Mouse (Mus musculus): ENCODE results near the gene Efcab12. TPM values are rescaled to one million over a fixed set of nuclear protein-coding genes. Genes with fewer than 3 reads are reported as not detected.
"Not testable (repeated sequence)": the region's sequence is repeated elsewhere in the genome, so short reads cannot be mapped to it uniquely, and the experiment has no call there.

Gene Efcab12
- polyA plus RNA-seq, 1 experiment from 2014 or later, result 2.3 TPM

DNA sequence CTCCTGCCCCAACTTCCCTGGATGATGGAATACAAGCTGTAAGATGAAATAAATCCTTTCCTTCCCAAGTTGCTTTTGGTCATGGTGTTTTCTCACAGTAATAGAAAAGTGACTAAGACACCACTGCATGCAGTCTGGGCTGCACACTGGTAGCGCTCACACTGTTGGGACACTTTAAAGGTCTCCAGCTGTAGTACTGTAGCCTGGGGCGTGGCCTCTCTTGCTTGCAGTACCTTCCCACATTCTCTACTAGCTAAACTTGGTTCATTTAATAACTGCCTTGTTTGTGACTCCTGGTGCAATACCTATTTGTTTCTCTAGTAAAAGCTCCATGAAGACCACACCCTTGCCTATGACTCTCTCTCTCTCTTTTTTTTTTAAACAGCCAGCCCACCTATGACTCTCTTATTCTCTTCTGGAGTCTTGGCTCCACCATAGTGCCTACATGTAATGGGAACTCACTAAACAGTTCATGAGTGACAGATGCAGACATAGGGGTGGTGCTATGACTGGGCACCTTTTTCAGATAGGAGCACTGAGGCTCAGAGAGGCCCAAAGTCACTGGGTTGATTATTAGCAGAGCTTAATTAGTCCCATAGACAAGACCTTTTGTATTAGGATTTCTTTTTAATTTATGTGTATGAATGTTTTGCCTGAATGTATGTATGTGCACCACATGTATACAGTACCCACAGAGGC lies 5.9 kb downstream of the Efcab12 start:
- no peak overlapping the region for H3K4me3 ChIP-seq (replicated peaks)
- WGBS, result 92% methylated on average over 2 of the region's 2 CpGs
- no peak overlapping the region for H3K9ac ChIP-seq
- H3K36me3 ChIP-seq (replicated peaks), result no peaks in the 10 kb centered on the region
- no peak for ATAC-seq (ENCODE audit: low FRiP score)
- no peaks in the 10 kb centered on the region for H3K27me3 ChIP-seq
- H3K4me1 ChIP-seq, result no peaks in the 10 kb centered on the region
- no peak overlapping the region for H3K4me2 ChIP-seq
- H3K9me3 ChIP-seq, result no peaks in the 10 kb centered on the region
- no peak overlapping the region for H3K27ac ChIP-seq

DNA sequence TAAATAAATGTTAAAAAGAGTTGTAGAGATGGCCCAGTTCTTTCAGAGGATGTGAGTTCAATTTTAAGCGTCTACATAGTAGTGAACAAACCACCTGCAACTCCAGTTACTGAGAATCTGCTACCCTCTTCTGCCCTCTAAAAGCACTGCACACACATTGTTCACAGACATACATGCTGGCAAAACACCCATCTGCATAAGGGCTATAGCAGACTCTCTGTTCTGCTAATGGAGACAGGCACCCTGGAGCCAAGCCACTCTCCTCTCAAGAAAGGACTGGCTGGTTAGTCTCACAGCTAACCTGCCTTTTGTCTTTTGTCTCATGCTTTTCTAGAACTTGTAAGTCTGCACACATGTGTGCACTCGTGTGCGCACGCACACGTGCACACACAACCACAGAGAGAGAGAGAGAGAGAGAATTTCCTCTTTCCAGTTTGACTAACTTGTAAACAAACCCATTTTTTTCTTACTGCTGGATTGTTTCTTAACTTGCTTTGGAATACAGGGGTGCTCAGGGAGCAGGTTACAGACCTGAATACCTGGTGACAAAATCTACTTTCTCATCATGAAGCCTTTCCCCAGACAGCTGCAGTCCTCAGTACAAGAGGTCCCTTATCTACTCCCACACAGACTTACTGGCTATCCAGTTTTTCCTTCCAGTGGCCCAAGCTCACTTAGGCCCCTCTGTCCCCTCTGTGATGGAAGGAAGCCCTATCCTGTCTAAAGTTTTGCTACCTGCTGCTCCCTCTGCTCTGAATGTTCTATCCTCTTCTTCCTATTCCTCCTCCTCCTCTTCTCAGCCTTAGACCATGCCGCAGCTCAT lies 7.2 kb downstream of the Efcab12 start:
- H3K27ac ChIP-seq, result no peak overlapping the region
- H3K4me3 ChIP-seq (replicated peaks), result no peak overlapping the region
- WGBS, result 78% methylated on average over 6 of the region's 6 CpGs
- H3K4me1 ChIP-seq, result no peaks in the 10 kb centered on the region
- H3K36me3 ChIP-seq (replicated peaks), result no peaks in the 10 kb centered on the region
- H3K9ac ChIP-seq, result no peak overlapping the region
- no peak for ATAC-seq (ENCODE audit: low FRiP score)
- H3K9me3 ChIP-seq, result no peaks in the 10 kb centered on the region
- H3K27me3 ChIP-seq, result no peaks in the 10 kb centered on the region
- H3K4me2 ChIP-seq, result no peak overlapping the region

DNA sequence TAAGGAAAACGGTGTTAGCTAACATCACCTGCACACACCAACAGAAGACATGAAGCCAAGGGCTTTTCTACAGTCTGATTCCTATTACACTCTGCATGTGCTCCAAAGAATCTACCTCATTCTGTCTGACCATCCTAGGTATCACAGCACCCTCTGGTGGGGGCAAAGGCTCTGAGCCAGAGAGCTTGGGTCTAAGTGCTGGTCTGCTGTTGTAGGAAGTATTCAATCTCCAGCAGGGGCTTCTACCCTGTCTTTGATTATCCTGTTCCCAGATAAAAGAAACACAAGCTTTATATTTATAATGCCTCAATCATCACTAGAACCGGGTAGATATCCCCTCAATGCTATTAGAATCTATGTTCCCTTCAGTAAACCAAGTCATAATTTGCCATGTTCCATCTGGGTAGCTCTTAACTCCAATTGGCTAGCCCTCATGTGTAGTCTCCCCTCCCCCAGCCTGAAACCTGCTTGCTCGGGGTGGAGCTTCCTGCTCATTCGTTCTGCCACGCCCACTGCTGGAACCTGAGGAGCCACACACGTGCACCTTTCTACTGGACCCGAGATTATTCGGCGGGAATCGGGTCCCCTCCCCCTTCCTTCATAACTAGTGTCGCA lies 14.3 kb downstream of the Efcab12 start:
- H3K4me1 ChIP-seq; H3K27ac ChIP-seq; H3K27me3 ChIP-seq; H3K4me3 ChIP-seq (replicated peaks); H3K9ac ChIP-seq; H3K9me3 ChIP-seq; H3K36me3 ChIP-seq (replicated peaks): not testable (repeated sequence)
- peak; percentile 88 for ATAC-seq (ENCODE audit: low FRiP score)
- H3K4me2 ChIP-seq, result peak overlapping the region; percentile 34; the same call in 1 of the 2 replicates
- 3% methylated on average over 5 of the region's 11 CpGs for WGBS

DNA sequence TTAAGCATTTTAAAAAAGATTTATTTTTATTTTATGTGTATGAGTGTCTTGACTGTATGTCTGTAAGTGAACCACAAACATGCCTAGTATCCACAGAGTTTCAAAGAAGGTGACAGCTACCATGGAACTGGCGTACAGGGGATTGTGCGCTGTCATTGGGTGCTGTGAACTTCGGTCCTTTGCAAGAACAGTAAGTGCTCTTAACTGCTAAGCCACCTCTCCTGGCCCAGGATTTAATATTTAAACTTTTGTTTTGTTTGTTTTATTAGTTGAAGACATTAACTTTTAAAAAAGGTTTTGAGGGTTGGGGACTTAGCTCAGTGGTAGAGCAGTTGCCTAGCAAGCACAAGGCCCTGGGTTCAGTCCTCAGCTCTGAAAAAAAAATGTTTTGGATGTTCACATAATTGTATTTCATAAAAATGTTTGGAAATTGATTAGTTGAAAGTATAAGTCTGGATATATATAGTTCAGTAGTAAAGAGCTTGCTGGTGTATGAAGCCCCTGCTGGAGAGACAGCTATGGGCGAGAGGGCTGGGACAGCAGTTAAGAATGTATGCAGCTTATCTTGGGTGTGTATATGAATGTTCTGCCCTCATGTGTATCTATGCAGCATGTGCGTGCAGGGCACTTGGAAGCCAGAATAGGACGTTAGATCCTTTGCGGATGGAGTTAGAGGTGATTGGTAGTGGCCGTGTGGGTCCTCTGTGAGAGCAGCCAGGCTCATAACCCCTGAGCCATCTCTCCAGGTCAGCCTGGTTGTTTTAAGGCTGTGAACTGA lies 16.8 kb downstream of the Efcab12 start:
- no peak overlapping the region for H3K4me2 ChIP-seq
- no peaks in the 10 kb centered on the region for H3K9me3 ChIP-seq
- H3K36me3 ChIP-seq (replicated peaks), result no peaks in the 10 kb centered on the region
- no peaks in the 10 kb centered on the region for H3K4me1 ChIP-seq
- no peak overlapping the region for H3K27ac ChIP-seq
- no peak for ATAC-seq (ENCODE audit: low FRiP score)
- 88% methylated on average over 8 of the region's 8 CpGs for WGBS
- no peak overlapping the region for H3K4me3 ChIP-seq (replicated peaks)
- H3K27me3 ChIP-seq, result no peaks in the 10 kb centered on the region
- H3K9ac ChIP-seq, result no peak overlapping the region

DNA sequence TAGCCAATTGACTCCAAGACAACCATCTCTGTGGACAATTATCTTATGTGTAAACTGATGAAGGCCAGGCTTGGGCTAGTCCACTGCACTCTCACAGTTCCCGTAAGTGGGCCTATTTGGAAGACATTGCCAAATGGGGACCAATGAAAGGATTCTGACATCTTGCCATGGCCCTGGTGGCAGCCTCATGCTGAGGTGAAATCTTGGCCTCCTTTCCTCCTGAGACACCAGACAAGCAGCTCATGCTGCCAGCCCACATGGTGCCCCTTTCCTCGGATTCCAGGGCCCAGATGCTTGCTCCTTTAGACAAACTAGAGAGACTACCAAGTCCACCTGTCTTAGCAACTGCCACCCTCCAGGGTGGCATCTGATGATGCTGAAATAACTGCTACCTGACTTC lies 20.1 kb downstream of the Efcab12 start:
- WGBS, result 71% methylated on average over 2 of the region's 2 CpGs
- Histone ChIP-seq H3K4me2 (no peak overlapping the region), H3K9me3 (no peaks in the 10 kb centered on the region), H3K4me1 (no peaks in the 10 kb centered on the region), H3K27me3 (no peaks in the 10 kb centered on the region), H3K27ac (no peak overlapping the region), H3K36me3 (replicated peaks) (no peaks in the 10 kb centered on the region), H3K9ac (no peak overlapping the region), H3K4me3 (replicated peaks) (no peak overlapping the region)
- ATAC-seq (ENCODE audit: low FRiP score), result no peak

DNA sequence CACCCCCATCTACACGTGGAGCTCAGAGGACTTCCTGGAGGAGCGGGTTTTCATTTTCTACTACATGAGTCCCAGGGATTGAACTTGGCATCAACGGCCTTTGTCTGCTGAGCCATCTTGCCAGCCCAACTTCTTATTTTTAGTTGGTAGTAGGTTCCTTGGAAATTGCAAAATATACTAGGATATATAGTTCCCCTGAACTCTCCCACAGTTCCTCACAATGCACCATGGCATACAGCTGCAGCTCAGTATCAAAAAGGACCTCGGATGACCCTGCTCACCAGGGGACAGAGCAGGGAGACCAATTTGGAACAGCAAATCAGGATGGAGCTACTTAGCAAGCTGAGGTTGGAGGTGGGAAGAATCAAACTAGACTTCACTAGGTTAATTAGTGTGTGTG lies 23.2 kb downstream of the Efcab12 start:
- H3K4me1 ChIP-seq, result no peaks in the 10 kb centered on the region
- H3K36me3 ChIP-seq (replicated peaks), result no peaks in the 10 kb centered on the region
- H3K4me2 ChIP-seq, result no peak overlapping the region
- WGBS, result 76% methylated on average over 4 of the region's 4 CpGs
- no peak overlapping the region for H3K27ac ChIP-seq
- ATAC-seq (ENCODE audit: low FRiP score), result no peak
- H3K4me3 ChIP-seq (replicated peaks), result no peak overlapping the region
- no peak overlapping the region for H3K9ac ChIP-seq
- H3K27me3 ChIP-seq, result no peaks in the 10 kb centered on the region
- no peaks in the 10 kb centered on the region for H3K9me3 ChIP-seq

DNA sequence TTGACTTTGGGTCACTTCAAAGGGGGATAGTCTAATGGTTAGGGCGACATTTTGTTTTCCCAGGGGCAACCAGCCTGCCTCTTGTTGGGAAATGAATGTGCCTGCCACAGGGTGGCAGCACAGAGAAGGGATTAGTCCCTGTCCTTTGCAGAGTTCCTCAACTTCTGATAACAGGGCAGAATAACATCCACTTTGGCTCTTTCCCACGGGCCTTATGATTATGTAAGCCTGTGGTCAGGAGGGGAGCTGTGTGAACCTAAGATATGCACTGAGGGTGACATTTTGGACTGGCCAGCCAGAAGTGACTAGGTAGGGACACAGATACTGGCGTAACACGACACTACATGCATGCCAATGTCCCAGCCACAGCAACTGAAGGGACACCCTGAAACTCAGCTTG lies 24.1 kb downstream of the Efcab12 start:
- Histone ChIP-seq H3K9ac (peak overlapping the region; percentile 36; the same call in 1 of the 2 replicates), H3K27me3 (no peaks in the 10 kb centered on the region), H3K4me1 (no peaks in the 10 kb centered on the region), H3K36me3 (replicated peaks) (no peaks in the 10 kb centered on the region), H3K4me2 (no peak overlapping the region), H3K27ac (no peak overlapping the region), H3K4me3 (replicated peaks) (no peak overlapping the region), H3K9me3 (no peaks in the 10 kb centered on the region)
- WGBS, result 40% methylated on average over 4 of the region's 4 CpGs
- ATAC-seq (ENCODE audit: low FRiP score), result peak; percentile 30; the same call in 1 of the 2 replicates

DNA sequence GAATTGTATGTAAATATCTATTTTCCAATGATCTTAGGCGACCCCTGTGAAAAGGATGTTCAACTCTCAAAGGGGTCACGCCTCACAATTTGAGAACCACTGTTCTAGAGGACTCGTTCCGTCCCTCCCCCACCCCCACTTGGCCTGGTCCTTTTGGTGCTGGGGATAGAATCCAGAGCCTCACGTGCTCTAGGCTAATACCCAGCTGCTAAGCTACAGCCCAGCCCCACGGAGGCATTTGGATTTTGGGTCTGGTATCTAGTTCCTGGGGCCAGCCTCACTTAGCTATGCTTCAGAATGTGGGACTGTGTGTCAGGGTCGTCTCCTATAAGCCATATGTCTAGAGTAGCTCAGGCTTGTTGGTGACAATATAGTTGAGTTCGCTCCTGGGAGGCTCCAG lies 26.6 kb downstream of the Efcab12 start:
- ATAC-seq (ENCODE audit: low FRiP score), result no peak
- H3K4me3 ChIP-seq (replicated peaks), result no peak overlapping the region
- no peak overlapping the region for H3K9ac ChIP-seq
- no peaks in the 10 kb centered on the region for H3K27me3 ChIP-seq
- WGBS, result 77% methylated on average over 8 of the region's 8 CpGs
- no peak overlapping the region for H3K4me2 ChIP-seq
- peaks cover 9% of the 10 kb centered on the region for H3K36me3 ChIP-seq (replicated peaks)
- no peak overlapping the region for H3K27ac ChIP-seq
- peaks cover 9% of the 10 kb centered on the region for H3K4me1 ChIP-seq
- no peaks in the 10 kb centered on the region for H3K9me3 ChIP-seq

DNA sequence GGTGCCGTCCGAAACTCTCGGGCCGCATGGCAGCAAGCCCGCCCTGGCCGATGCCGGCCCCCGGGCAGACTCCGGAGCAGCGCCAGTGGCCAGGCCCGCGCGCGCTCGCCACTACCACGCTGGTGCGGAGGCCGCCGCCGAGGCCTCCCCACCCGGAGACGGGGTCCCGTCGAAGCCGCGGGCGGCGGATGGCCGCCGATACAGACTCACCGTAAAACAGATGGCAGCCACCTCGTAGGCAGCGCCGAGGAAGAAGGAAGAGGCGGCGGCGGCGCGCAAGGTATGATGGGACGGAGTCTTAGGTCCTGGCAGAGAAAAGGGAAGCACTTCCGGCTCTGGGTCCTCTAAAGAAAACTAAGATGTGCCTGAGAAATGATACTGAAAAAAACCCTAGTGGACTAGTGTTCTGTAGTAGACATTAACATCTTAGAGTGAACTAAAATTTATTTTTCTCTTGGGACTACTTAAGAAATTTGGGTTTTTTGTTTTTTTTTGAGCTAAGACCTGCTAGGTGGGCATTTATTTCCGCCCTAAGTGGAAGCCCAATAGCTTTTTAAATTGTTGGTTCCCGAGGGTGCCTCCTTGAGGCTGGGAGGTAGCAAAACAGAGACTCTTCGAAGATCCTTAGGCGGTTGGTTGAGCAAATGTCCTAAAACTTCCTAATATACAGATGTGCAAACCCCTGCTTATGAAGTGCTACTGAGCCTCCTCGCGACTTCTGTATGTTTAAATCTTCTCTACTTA lies 29.6 kb downstream of the Efcab12 start, which contains the start of gene Rpl32:
Gene Rpl32 (minus strand): TSS at position 260 of the 744 bp plus-strand sequence.
- H3K27me3 ChIP-seq, result no peaks in the 10 kb centered on the region
- ATAC-seq (ENCODE audit: low FRiP score), result peak; percentile 88
- H3K9me3 ChIP-seq, result no peaks in the 10 kb centered on the region
- peaks cover 23% of the 10 kb centered on the region for H3K4me1 ChIP-seq
- WGBS, result under 1% methylated on average over 47 of the region's 47 CpGs
- peak within 1 kb of the TSS; percentile 84 for H3K4me3 ChIP-seq (replicated peaks)
- peaks cover 39% of the 10 kb centered on the region for H3K36me3 ChIP-seq (replicated peaks)
- peak within 1 kb of the TSS; percentile 99 for H3K9ac ChIP-seq
- peak within 1 kb of the TSS; percentile 82 for H3K4me2 ChIP-seq
- H3K27ac ChIP-seq, result peak within 1 kb of the TSS; percentile 97

DNA sequence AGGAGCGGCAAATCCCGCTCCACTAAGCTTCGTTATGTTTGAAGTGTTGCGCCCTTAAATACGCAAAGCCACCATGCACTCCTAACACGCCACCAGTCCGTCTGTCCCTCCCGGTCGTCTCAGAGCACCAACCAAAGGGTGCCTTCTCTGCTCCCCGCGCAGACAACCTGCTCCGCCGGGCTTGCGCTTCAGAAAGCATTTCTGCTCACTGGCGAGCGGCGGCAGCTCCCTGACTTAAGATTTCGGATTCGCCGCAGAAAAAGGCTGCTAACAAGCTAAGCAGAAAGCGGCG lies 30.1 kb downstream of the Efcab12 start:
- 0% methylated on average over 22 of the region's 22 CpGs for WGBS

DNA sequence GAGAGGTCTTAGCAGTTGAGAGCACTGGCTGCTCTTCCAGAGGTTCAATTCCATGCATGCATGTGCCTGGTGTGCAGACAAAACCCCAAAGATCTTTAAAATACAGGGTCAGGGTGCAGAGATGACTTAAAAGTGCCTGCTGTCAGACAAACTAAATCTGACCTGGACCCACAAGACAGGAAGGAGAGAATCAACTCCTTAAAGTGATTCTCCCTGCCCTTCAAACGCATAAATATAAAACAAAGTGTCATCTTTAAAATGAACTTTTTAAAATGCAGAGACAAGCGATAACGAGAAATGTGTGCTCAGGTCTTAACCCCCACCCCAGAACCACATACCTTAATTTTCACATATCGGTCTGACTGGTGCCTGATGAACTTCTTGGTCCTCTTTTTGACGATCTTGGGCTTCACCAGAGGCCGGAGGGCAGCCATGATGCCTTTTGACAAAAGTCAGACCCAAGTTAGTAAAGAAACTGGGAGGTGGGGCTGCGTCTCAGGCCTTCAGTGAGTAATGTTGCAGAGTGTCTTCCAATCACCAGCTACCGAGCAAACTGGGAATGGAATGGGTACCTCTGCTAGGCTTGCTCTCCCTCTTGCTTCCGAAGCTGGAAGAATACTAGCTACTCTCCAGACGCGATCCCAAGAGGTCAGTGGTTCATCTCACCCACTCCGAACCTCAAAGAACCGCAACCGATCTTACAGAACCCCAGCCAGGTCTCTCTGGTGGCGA lies 30.6 kb downstream of the Efcab12 start:
- no peaks in the 10 kb centered on the region for H3K27me3 ChIP-seq
- peak overlapping the region; percentile 97 for H3K27ac ChIP-seq
- H3K4me1 ChIP-seq, result peaks cover 23% of the 10 kb centered on the region
- H3K36me3 ChIP-seq (replicated peaks), result peaks cover 48% of the 10 kb centered on the region
- H3K9me3 ChIP-seq, result no peaks in the 10 kb centered on the region
- ATAC-seq (ENCODE audit: low FRiP score), result no peak
- WGBS, result 3% methylated on average over 15 of the region's 15 CpGs
- H3K4me2 ChIP-seq, result peak overlapping the region; percentile 82
- H3K9ac ChIP-seq, result peak overlapping the region; percentile 99
- H3K4me3 ChIP-seq (replicated peaks), result peak overlapping the region; percentile 84

More for the DNA sequence above, 30.1 kb downstream of the Efcab12 start:
- Histone ChIP-seq H3K9ac (peak overlapping the region; percentile 99), H3K36me3 (replicated peaks) (peaks cover 43% of the 10 kb centered on the region), H3K27ac (peak overlapping the region; percentile 97), H3K4me1 (peaks cover 23% of the 10 kb centered on the region), H3K27me3 (no peaks in the 10 kb centered on the region), H3K9me3 (no peaks in the 10 kb centered on the region), H3K4me2 (peak overlapping the region; percentile 82), H3K4me3 (replicated peaks) (peak overlapping the region; percentile 84)
- no peak for ATAC-seq (ENCODE audit: low FRiP score)

Data from forebrain, embryonic 12.5 days (tissue).